Mouse (Mus musculus) G1E (cell line): ENCODE measurements at regions not wholly inside any gene's neighbourhood (a gene's known extent, or its start where the extent isn't known, plus 50 kb on each side); places are given as distances from the start of the nearest gene placed in this dataset.

Experiments used
- CTCF ChIP-seq: IDR thresholded peaks from 2 replicates; pipeline ENCODE4 v1.5.1; 2012; ENCODE audit warnings: low read depth, low read length, inconsistent platforms, mixed read lengths
- GATA1 ChIP-seq: IDR thresholded peaks from 2 replicates; pipeline ENCODE4 v1.6.1; 2012; ENCODE audit warnings: borderline replicate concordance, low read length, inconsistent platforms, mixed read lengths
- TAL1 ChIP-seq: conservative IDR thresholded peaks from 2 replicates; pipeline ENCODE4 v1.6.1; 2012; ENCODE audit warnings: low read depth, low read length, inconsistent platforms, mixed read lengths

GRCm38 (mm10) chr2:92809681-92810323 lies 105.1 kb upstream of the Syt13 start:
- TF ChIP-seq CTCF = no peak
- no peak for TF ChIP-seq GATA1
- no peak for TF ChIP-seq TAL1
